Mouse (Mus musculus) embryonic stem cell, embryonic (primary cell): ENCODE measurements around the gene Sik3.

Experiments used
- CTCF ChIA-PET, 4 experiments: fragments of 300-600 bp in 2 of 4; fragments of 350-600 bp in 2 of 4; sonication (Branson Sonifier 250); formaldehyde crosslinking; loops; one replicate each; lab custom pipeline; 2022; ENCODE audit warnings: inconsistent platforms in 2 of 4; lab: Charles Lee
- POLR2A ChIA-PET, 4 experiments: fragments of 300-600 bp in 2 of 4; fragments of 350-600 bp in 2 of 4; sonication (Branson Sonifier 250); formaldehyde crosslinking; loops; one replicate each; lab custom pipeline; 2022; ENCODE audit warnings: antibody characterized with exemption in 4 of 4, inconsistent platforms in 1 of 4; lab: Charles Lee

Gene Sik3

GRCm38 (mm10) chr9:46012091-46013008 lies at the start of gene Sik3, which contains the start of gene Pafah1b2:
TSS of gene Sik3 (plus strand) at chr9:46012820.
TSS of gene Pafah1b2 (minus strand) at chr9:46012690.
- POLR2A ChIA-PET = interaction anchor here (0.6 to 3.7 kb wide), 37 partner anchors 8 to 588 kb away, joined by 3 to 20 read pairs (median 4); partner anchors contain the start of gene Bud13 (in 2 of the 4)
- CTCF ChIA-PET = interaction anchor here in 3 of 4 experiments (0.6 to 1.5 kb wide), 41 partner anchors 8 to 792 kb away, joined by 3 to 31 read pairs (median 3); partner anchors contain the start of gene Bud13 (in 1 of the 3)

DNA sequence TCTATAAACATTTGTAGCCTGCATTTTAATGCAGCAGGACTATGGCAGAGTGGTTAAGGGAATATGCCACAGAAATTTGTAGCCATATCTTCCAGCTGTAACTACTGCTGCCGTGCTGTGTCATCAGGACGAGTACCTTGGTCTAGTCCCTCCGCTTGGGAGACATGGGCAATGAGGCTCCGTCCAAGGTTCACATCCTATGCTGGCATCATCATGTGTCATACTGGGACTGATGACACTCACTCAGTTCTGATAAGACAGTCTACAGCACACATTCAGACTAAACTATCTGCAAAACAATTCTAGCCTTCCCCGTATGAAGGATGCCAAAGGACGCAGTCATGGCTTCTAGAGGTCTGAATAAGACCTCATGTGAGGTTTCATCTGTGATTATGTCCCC lies 49.0 kb upstream of the Sik3 start:
- POLR2A ChIA-PET = interaction anchor here (0.5 to 4.5 kb wide), 7 partner anchors 8 to 319 kb away, joined by 3 to 39 read pairs (median 4); partner anchors contain the start of genes Sidt2 (in 3 of the 4) and Bud13 (in 1 of the 4)
- CTCF ChIA-PET = no interaction called here

DNA sequence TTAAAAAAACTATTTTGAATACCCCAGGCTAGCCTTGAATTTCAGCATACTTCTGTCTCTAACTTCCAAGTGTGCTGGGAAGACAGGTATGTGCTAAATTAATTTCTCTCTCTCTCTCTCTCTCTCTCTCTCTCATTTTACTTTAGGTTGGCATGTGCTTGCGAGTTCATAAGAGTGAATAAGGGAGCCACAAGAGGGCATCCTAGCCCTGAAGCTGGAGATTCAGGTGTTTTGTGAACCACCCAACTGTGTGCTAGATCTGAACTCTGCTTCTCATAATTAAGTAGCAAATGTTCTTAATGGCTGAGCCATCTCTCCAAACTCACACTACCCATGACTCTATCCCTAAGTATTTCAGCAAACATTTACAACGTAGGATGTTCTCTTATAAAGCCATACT lies 35.7 kb upstream of the Sik3 start:
- ChIA-PET POLR2A (interaction anchor here in 2 of 4 experiments (0.9 to 1.2 kb wide), 2 partner anchors 10 to 23 kb away, joined by 3 to 4 read pairs; no protein-coding TSS in a partner anchor), CTCF (interaction anchor here in 1 of 4 experiments (0.5 kb wide), 1 partner anchor 119 kb away, joined by 4 read pairs; no protein-coding TSS in a partner anchor)

DNA sequence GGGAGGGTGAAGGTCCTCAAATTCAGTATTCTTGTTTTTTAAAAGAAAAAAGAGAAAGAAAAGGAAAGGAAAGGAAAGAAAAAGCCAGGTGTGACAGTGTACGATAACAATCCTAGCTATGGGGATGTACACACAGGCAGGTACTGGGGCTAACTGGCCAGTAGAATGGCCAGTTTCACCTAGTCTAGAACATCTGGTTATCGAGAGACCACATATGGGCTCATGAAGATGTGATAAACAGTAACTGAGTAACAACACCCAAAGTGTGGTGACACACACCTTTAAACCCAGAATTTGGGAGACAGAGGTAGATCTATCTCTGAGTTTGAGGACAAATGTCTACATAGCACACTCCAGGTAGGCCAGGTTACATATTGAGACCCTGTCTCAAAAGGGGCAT lies 32.8 kb upstream of the Sik3 start:
- POLR2A ChIA-PET = interaction anchor here in 2 of 4 experiments (0.7 kb wide), 2 partner anchors 20 to 58 kb away, joined by 3 to 6 read pairs; no protein-coding TSS in a partner anchor
- CTCF ChIA-PET = no interaction called here

GRCm38 (mm10) chr9:45980611-45981010 lies 32.0 kb upstream of the Sik3 start:
- ChIA-PET POLR2A (interaction anchor here in 2 of 4 experiments (0.6 to 1.8 kb wide), 4 partner anchors 26 to 302 kb away, joined by 3 to 6 read pairs (median 4); partner anchors contain the start of genes Bud13 (in 1 of the 2) and Sidt2 (in 1 of the 2)), CTCF (interaction anchor here in 1 of 4 experiments (0.6 kb wide), 3 partner anchors 35 to 226 kb away, joined by 3 to 4 read pairs (median 3); no protein-coding TSS in a partner anchor)

- ChIA-PET CTCF (interaction anchor here in 2 of 4 experiments (0.6 kb wide), 4 partner anchors 36 to 265 kb away, joined by 3 to 7 read pairs (median 4); no protein-coding TSS in a partner anchor), POLR2A (interaction anchor here in 1 of 4 experiments (0.6 to 1.8 kb wide), 3 partner anchors 26 to 302 kb away, joined by 3 to 6 read pairs (median 4); partner anchors contain the start of genes Bud13 and Sidt2)
Observed at GRCm38 (mm10) chr9:45981331-45981730, 31.3 kb upstream of the Sik3 start.

GRCm38 (mm10) chr9:45983676-45984408 lies 28.8 kb upstream of the Sik3 start:
- POLR2A ChIA-PET = interaction anchor here in 3 of 4 experiments (0.6 to 2.0 kb wide), 18 partner anchors 9 to 1546 kb away, joined by 3 to 12 read pairs (median 3); partner anchors contain the start of genes Cadm1 (in 1 of the 3), Pcsk7 (in 1 of the 3), Rnf214 (in 1 of the 3) and Sidt2 (in 1 of the 3)
- CTCF ChIA-PET = interaction anchor here in 3 of 4 experiments (0.7 to 1.2 kb wide), 3 partner anchors 9 to 849 kb away, joined by 3 to 5 read pairs (median 4); no protein-coding TSS in a partner anchor

- CTCF ChIA-PET = interaction anchor here in 3 of 4 experiments (0.7 to 1.2 kb wide), 3 partner anchors 10 to 849 kb away, joined by 3 to 5 read pairs (median 4); no protein-coding TSS in a partner anchor
Observed at GRCm38 (mm10) chr9:45984409-45985228, 28.0 kb upstream of the Sik3 start.

DNA sequence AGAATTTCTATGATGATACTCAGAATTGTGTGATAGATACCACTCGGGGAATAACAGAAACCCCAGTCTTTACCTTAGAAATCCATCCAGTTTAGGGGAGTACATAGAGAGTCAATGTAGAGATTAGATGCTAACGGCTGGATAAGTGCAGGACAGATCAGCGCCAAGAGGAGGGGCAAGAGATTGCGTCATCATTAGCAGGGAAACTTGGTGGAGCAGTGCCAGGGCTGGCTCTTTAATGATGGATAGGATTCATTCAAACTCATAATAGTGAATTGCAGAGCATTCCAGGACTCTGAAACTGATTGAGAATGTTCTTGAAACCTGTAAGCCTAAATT lies 27.4 kb upstream of the Sik3 start:
- CTCF ChIA-PET = interaction anchor here in 1 of 4 experiments (1.0 kb wide), 1 partner anchor 245 kb away, joined by 4 read pairs; no protein-coding TSS in a partner anchor
- POLR2A ChIA-PET = interaction anchor here in 3 of 4 experiments (0.8 to 2.0 kb wide), 17 partner anchors 9 to 1544 kb away, joined by 3 to 12 read pairs (median 3); partner anchors contain the start of genes Bud13 (in 1 of the 3), Cadm1 (in 1 of the 3), Pafah1b2 (in 1 of the 3) and Pcsk7 (in 1 of the 3)

More at GRCm38 (mm10) chr9:45984409-45985228, 28.0 kb upstream of the Sik3 start:
- POLR2A ChIA-PET = interaction anchor here in 3 of 4 experiments (0.6 to 2.0 kb wide), 23 partner anchors 9 to 1545 kb away, joined by 3 to 12 read pairs (median 3); partner anchors contain the start of genes Bud13 (in 1 of the 3), Cadm1 (in 1 of the 3), Pafah1b2 (in 1 of the 3) and Pcsk7 (in 1 of the 3)

DNA sequence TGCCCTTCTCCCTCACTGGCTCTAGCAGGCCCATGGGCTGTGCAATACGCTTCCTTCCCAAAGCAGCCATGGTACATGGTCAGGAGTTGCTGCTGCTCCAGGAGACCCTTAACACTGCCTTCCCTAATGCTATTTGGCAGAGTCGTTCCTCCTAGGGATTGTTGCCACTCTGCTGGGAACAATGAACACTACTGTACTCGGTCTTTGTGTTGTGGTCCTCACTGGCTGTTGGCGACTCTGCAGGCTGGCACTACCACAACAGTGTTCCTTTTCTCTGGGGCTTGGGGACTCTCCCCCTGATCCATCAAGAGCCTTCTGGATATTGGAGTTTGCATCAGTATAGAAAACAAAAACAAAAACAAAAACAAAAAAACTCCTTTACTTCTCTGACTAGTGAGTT lies 13.6 kb upstream of the Sik3 start:
- CTCF ChIA-PET = no interaction called here

DNA sequence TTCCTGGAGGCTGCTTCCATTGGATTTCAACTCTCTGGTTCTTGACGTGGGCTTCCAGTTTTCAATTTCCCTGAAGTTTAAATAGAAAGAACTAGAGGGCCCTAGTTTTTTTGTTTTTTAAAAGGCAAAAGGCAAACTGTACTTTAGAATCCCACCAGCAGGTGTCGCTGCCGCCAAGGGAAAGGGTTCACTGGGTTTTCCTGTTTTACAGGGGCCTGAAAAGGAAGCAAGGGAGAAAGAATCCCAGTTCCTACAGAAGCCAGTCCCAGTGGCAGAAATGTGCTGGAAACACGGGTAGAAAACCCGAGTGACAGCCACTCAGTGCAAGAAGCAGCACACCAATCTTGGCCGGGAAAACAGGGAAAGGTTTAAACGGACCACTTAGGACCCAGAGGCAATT lies 8.9 kb upstream of the Sik3 start:
- ChIA-PET CTCF (interaction anchor here in 3 of 4 experiments (0.5 to 1.1 kb wide), 7 partner anchors 35 to 242 kb away, joined by 3 to 4 read pairs (median 3); no protein-coding TSS in a partner anchor), POLR2A (no interaction called here)

More for the DNA sequence above, 13.6 kb upstream of the Sik3 start:
- POLR2A ChIA-PET = no interaction called here

DNA sequence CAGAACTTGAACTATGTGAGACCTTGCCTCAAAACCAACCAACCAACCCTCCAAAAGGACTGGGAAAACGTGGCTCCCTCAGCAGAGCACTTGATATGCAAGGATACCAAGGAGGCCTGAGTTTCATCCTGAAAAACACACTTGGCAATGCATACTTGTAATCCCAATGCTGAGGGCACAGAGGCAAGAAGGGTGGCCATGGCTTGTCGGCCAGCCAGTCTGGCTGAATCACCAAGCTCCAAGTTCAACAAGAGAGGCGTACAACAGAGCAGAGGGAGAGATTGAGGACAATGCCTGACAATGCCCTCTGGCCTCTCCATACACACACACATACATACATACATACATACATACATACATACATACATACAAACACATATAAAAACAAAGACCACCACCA lies 8.1 kb upstream of the Sik3 start:
- ChIA-PET CTCF (interaction anchor here in 3 of 4 experiments (0.5 to 1.1 kb wide), 8 partner anchors 22 to 242 kb away, joined by 3 to 8 read pairs (median 3); no protein-coding TSS in a partner anchor), POLR2A (interaction anchor here in 1 of 4 experiments (0.7 kb wide), 1 partner anchor 294 kb away, joined by 3 read pairs; no protein-coding TSS in a partner anchor)

- POLR2A ChIA-PET = interaction anchor here in 1 of 4 experiments (1.2 kb wide), 1 partner anchor 19 kb away, joined by 3 read pairs; no protein-coding TSS in a partner anchor
- CTCF ChIA-PET = interaction anchor here in 1 of 4 experiments (1.6 kb wide), 1 partner anchor 179 kb away, joined by 6 read pairs; no protein-coding TSS in a partner anchor
Observed at GRCm38 (mm10) chr9:46006224-46006623, 6.4 kb upstream of the Sik3 start.

- POLR2A ChIA-PET = interaction anchor here (0.6 to 2.2 kb wide), 19 partner anchors 12 to 967 kb away, joined by 3 to 15 read pairs (median 5); no protein-coding TSS in a partner anchor
- CTCF ChIA-PET = interaction anchor here (0.6 to 1.2 kb wide), 8 partner anchors 51 to 221 kb away, joined by 3 to 11 read pairs (median 4); no protein-coding TSS in a partner anchor
Observed at GRCm38 (mm10) chr9:46008931-46009668, 3.5 kb upstream of the Sik3 start.

DNA sequence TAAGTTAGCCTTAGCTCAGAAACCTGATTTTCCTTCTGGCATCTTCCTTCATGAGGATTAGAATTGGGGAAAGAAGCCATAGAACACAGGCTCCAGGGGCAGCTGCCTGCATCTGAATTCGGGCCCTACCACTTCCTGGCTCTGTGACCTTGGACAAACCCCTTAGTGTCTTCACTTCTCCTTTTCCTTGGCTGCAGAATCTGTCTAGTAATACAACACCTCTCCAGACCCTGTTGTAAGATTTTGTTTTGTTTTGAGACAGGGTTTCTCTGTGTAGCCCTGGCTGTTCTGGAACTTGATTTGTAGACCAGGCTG lies 3.0 kb upstream of the Sik3 start:
- POLR2A ChIA-PET = interaction anchor here (0.6 to 2.2 kb wide), 19 partner anchors 16 to 968 kb away, joined by 3 to 15 read pairs (median 4); no protein-coding TSS in a partner anchor
- CTCF ChIA-PET = interaction anchor here in 3 of 4 experiments (0.6 to 1.2 kb wide), 5 partner anchors 51 to 176 kb away, joined by 3 to 11 read pairs (median 4); no protein-coding TSS in a partner anchor
